Mouse (Mus musculus) left cerebral cortex, adult 11 months (tissue): Measurements from ENCODE around the gene Pard3b.

Experiments used
- DNase-seq: peaks from one replicate; pipeline ENCODE4 v3.0.0; 2022; ENCODE audit warnings: low spot score

Pard3b gene

GRCm38 (mm10) chr1:62392863-62393262 lies 754.2 kb downstream of the Pard3b start:
- no peak for DNase-seq

DNA sequence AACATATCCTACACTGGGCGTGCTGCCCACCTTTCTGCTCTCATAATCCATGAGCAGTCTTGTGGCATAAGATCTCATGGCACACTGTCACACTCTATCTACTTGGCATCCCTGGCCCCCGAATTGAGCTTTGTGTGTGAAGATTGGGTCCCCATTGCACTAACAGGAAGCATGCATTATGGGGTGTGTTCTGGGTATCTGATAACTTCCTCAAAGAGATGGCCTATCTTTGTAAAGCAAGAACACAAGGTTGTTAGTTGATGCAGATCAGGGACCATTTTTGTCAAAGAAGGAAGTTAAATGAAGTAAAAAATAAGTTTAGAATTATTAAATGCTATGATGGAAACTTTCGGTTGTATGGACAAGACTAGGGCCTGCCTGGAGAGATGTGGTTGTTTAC lies 755.9 kb downstream of the Pard3b start:
- DNase-seq = no peak

GRCm38 (mm10) chr1:62398261-62398660 lies 759.6 kb downstream of the Pard3b start:
- no peak for DNase-seq

GRCm38 (mm10) chr1:62398738-62399137 lies 760.1 kb downstream of the Pard3b start:
- DNase-seq = no peak

DNA sequence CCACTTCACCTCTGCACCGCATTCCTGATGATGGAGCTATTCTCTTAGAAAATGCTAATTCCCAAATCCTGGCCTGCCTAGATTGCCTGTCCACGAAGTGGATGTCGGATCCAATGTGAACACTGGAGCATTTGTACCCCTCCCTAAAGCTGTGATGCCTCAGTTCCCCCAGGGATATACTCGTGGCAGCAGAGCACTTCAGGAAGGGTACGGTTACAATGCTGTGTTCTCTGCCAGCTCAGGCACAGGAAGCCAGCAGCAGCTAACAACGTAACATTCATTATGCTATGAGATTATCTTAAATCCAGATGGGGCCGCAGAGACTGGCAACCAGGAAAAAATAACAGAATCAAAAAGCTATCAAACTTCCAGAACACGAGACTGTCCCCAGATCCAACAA lies 766.4 kb downstream of the Pard3b start:
- no peak for DNase-seq

GRCm38 (mm10) chr1:62411368-62411767 lies 772.7 kb downstream of the Pard3b start:
- no peak for DNase-seq

GRCm38 (mm10) chr1:62412019-62412418 lies 773.4 kb downstream of the Pard3b start:
- DNase-seq = no peak

- no peak for DNase-seq
These were observed 774.4 kb downstream of the Pard3b start for GRCm38 (mm10) chr1:62412988-62413387.

DNA sequence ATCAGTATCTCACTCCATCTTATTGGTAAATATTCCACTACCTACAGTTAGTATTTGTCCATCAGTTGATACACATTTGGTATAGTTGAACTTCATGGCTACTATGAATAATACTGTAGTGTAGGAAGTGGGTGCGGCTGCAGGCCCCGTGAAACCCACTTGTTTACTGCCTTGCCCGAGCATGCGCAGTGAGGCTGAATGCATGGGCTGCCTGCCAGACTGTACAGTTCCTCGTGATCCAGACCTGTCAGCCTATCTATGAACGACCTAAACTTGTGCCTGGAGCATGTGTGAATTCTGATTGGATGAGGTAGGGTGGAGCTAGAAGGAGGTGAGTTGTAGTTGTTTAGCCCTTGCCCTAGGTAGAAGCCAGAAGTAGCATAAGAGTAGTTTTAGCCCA lies 775.9 kb downstream of the Pard3b start:
- no peak for DNase-seq

GRCm38 (mm10) chr1:62416627-62417374 lies 778.2 kb downstream of the Pard3b start:
- DNase-seq = no peak

DNA sequence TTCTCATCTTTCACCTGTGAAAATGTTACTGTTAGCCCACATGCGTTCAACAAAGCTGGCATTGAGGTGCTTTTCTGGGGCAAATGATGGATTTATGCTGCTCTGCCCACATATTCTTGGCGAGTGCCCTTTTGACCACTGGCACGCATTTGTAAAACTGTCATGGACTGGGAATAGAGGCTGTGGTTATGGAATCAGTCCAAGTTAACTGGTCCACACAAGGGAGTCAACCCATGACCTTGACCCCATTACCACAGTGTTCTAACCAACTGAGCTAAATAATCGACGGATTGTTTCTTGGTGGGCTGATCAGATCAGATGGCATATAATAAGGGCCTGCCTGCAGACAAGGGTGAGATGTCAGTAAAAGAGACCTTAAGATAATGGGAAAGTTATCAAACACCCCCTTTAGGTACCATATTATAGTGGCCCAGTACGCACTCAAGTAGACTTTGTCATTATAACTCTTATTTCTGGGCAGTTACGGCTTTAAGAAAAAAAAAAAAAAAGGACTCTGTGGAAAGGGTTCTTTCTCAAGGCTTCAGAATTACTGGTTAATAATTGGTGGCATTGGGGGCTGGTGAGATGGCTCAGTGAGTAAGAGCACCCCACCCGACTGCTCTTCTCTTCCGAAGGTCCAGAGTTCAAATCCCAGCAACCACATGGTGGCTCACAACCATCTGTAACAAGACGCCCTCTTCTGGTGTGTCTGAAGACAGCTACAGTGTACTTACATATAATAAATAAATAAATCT lies 784.4 kb downstream of the Pard3b start:
- no peak for DNase-seq

DNA sequence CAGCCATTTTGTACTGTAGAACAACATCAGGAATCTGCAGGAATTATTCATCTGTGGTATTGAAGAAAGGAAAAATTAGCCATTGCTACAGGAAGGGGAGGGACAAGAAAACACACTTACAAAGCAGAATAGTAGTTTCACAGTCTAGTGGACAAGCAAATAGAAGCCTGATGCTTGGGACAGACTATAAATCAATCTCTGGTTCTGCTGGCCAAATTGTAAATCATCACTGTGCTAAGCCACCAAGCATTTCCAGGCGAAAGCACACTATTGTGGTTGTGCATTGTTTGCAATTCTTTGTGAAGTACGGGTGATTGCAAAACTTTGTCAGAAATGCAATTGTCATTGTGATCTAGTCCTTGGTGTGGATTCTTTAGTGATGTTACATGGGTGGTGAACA lies 786.7 kb downstream of the Pard3b start:
- no peak for DNase-seq

- DNase-seq = no peak
These were observed 790.1 kb downstream of the Pard3b start for GRCm38 (mm10) chr1:62428736-62429135.

- DNase-seq = no peak
These were observed 790.9 kb downstream of the Pard3b start for GRCm38 (mm10) chr1:62429333-62430182.

DNA sequence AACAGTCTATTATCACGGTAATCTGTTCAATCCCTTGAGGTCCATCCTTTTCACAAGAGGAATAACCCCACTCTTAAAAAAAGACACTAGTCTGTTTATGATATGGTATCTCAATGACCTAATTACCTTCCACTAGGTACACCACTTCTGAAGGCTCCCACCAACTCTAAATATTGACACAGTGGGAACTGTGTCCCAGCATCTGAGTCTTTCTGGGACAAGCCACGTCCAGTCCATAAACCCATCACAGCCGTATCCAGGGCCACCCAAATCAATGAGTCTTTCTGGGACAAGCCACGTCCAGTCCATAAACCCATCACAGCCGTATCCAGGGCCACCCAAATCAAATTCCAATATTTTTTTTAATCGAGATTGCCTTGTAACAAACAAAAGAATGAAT lies 792.4 kb downstream of the Pard3b start:
- DNase-seq = no peak

GRCm38 (mm10) chr1:62433891-62434290 lies 795.3 kb downstream of the Pard3b start:
- DNase-seq = no peak

DNA sequence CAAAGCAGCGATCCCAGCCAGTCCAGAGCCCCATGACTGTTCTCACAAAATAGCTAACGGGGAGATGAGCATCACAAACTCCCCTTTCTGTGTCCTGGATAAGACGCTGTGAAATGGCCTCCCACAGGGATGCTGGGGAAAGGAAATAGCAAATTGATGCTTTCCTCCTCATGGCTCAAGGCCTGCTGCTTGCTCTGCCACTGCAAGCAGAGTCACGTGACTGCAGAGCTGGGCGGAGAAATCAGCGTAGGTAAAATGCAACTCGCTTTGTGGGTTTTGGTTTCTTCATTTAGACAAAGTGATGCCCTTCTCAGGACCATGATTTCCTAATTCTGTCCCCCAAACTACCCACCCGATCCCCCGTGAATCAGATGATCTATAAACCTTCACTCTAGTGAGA lies 797.2 kb downstream of the Pard3b start:
- no peak for DNase-seq

DNA sequence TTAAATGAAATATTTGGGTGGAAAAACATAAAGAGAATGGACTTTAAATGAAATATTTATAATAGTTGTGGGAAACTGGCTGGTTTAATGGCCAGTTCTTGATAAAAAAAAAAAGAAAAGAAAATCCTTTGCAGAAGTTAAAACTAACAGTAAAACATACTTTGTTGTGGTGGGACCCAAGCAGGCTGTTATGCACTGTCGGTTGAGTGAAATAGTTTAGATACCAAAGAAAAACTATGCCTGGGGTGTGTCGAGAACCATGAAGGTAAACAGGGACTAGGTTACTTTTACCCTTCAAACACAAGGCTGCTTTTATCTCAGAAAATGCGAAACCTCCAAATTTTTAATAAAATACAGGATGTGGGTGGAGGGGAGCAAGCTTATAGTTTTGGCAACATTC lies 797.7 kb downstream of the Pard3b start:
- no peak for DNase-seq

GRCm38 (mm10) chr1:62437493-62437892 lies 798.9 kb downstream of the Pard3b start:
- no peak for DNase-seq

GRCm38 (mm10) chr1:62444406-62444805 lies 805.8 kb downstream of the Pard3b start:
- DNase-seq = no peak

GRCm38 (mm10) chr1:62446818-62447217 lies 808.2 kb downstream of the Pard3b start:
- no peak for DNase-seq

DNA sequence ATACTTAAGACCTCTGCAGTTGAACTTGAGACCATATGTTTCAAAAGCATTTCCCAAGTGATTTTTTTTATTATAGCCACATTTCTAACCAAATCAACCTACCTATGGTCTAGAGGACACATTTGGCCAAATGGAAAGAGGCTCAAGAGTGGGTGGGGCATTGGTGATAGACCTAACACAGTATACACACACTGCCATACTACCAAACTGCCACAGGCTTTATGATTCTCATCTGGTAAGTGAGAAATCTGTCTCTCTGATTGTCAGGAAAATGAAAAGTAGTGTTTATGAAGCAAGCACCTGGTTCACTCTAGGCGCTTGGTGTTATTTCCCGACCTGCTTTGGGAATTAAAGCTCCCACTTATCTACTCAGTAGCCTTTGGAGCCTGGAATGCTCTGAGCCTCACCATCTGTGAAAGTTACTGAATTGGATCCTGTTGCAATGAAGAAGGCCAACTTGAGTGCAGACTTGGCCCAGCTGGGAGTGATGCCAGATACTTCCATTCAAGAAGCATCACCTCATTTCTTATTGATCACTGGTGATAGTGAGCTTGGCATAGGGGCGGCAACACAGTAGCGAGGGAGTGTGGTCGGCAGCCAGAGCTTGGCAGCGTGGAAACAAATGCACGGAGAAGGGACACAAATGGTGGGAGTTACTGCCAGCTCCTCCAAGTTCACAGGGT lies 810.7 kb downstream of the Pard3b start:
- DNase-seq = no peak
